Mouse (Mus musculus): ENCODE measurements around the gene Stra8. TPM values are rescaled to one million over a fixed set of nuclear protein-coding genes. Genes with fewer than 3 reads are reported as not detected.
A peak's percentile ranks its signal among the peaks of the same experiment; 100 is the strongest.

Gene Stra8
- total RNA-seq, 2 experiments from 2014 or later = not detected

GRCm38 (mm10) chr6:34902578-34902977 is 17.4 kb upstream of the Stra8 start:
- no peak for DNase-seq (ENCODE audit: low spot score in 2 of 2)

- DNase-seq (ENCODE audit: low spot score in 2 of 2) = no peak
These were observed 16.5 kb upstream of the Stra8 start for GRCm38 (mm10) chr6:34903441-34903840.

GRCm38 (mm10) chr6:34903851-34904250 is 16.1 kb upstream of the Stra8 start:
- no peak for DNase-seq (ENCODE audit: low spot score in 2 of 2)

GRCm38 (mm10) chr6:34904361-34904760 is 15.6 kb upstream of the Stra8 start:
- DNase-seq (ENCODE audit: low spot score in 2 of 2) = no peak

- DNase-seq (ENCODE audit: low spot score in 2 of 2) = no peak
These were observed 13.8 kb upstream of the Stra8 start for GRCm38 (mm10) chr6:34906125-34906524.

GRCm38 (mm10) chr6:34906661-34907060 is 13.3 kb upstream of the Stra8 start:
- no peak for DNase-seq (ENCODE audit: low spot score in 2 of 2)

GRCm38 (mm10) chr6:34907121-34907614 is 12.8 kb upstream of the Stra8 start:
- no peak for DNase-seq (ENCODE audit: low spot score in 2 of 2)

GRCm38 (mm10) chr6:34907696-34908260 is 12.2 kb upstream of the Stra8 start:
- no peak for DNase-seq (ENCODE audit: low spot score in 2 of 2)

GRCm38 (mm10) chr6:34909631-34910345 is 10.2 kb upstream of the Stra8 start:
- DNase-seq (ENCODE audit: low spot score in 2 of 2) = no peak

- peak; percentile 89 to 96 for DNase-seq (ENCODE audit: low spot score in 2 of 2)
These were observed 9.4 kb upstream of the Stra8 start, which contains the start of gene Wdr91 for GRCm38 (mm10) chr6:34910371-34911219. Wdr91 (minus strand) TSS chr6:34910876.

- DNase-seq (ENCODE audit: low spot score in 2 of 2) = no peak
These were observed 6.5 kb upstream of the Stra8 start for GRCm38 (mm10) chr6:34913341-34914040.

- DNase-seq (ENCODE audit: low spot score in 2 of 2) = no peak
These were observed 5.5 kb upstream of the Stra8 start for GRCm38 (mm10) chr6:34914462-34914861.

- no peak for DNase-seq (ENCODE audit: low spot score in 2 of 2)
These were observed 817 bp upstream of the Stra8 start for GRCm38 (mm10) chr6:34919146-34919545.

- DNase-seq (ENCODE audit: low spot score in 2 of 2) = no peak
These were observed 668 bp downstream of the Stra8 start for GRCm38 (mm10) chr6:34920631-34921030.

GRCm38 (mm10) chr6:34921941-34922340 is 2.0 kb downstream of the Stra8 start:
- DNase-seq (ENCODE audit: low spot score in 2 of 2) = peak in 1 of 2 experiments; percentile 39

GRCm38 (mm10) chr6:34927156-34927555 is 7.2 kb downstream of the Stra8 start:
- DNase-seq (ENCODE audit: low spot score in 2 of 2) = peak; percentile 47 to 63

- no peak for DNase-seq (ENCODE audit: low spot score in 2 of 2)
These were observed 7.6 kb downstream of the Stra8 start for GRCm38 (mm10) chr6:34927594-34927993.

GRCm38 (mm10) chr6:34932633-34933032 is 12.7 kb downstream of the Stra8 start:
- DNase-seq (ENCODE audit: low spot score in 2 of 2) = no peak

- DNase-seq (ENCODE audit: low spot score in 2 of 2) = no peak
These were observed 16.8 kb downstream of the Stra8 start for GRCm38 (mm10) chr6:34936743-34937142.

GRCm38 (mm10) chr6:34938280-34938928 is 18.4 kb downstream of the Stra8 start:
- no peak for DNase-seq (ENCODE audit: low spot score in 2 of 2)

- DNase-seq (ENCODE audit: low spot score in 2 of 2) = no peak
These were observed 19.0 kb downstream of the Stra8 start for GRCm38 (mm10) chr6:34938929-34939325.

Measured in gastrocnemius, postnatal 4 days (tissue).